Mouse (Mus musculus): ENCODE results near the gene Aqp5. TPM values are rescaled to one million over a fixed set of nuclear protein-coding genes. Genes with fewer than 3 reads are reported as not detected.

The Aqp5 gene
- polyA plus RNA-seq (2017; shearing (Covaris generic)), result not detected

GRCm38 (mm10) chr15:99590429-99591084 is at the start of gene Aqp5:
Gene Aqp5, plus strand, starts transcription at chr15:99590782.

DNA sequence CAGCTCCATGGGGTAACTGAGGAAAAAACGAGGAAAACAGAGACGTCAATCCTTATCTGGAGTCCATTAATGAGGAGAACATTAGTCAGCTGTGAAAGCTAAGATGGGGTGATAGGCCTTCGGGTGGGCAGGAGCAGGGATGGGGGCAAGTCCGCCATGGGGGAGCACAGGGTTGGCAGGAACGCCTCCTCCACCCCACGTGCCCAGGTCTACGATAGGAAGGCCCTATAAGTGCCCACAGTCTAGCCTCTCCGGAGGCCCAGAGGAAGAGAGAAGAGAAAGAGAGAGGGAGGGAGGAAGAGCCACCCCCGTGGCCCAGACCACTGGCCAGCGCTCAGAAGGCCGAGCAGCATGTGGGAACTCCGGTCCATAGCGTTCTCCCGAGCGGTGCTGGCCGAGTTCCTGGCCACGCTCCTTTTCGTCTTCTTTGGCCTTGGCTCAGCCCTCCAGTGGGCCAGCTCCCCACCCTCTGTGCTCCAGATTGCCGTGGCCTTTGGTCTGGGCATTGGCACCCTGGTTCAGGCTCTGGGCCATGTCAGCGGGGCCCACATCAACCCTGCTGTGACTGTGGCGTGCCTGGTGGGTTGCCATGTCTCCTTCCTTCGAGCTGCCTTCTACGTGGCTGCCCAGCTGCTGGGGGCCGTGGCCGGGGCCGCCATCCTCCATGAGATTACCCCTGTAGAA is 11.6 kb upstream of the Aqp5 start, which contains the start of gene Aqp2:
TSS of gene Aqp2 (plus strand) at position 254 of the 684 bp plus-strand sequence.

GRCm38 (mm10) chr15:99600986-99601822 is 10.6 kb downstream of the Aqp5 start, which contains the start of gene Aqp6:
Gene Aqp6, plus strand, starts transcription at chr15:99601400.

Other genes starting within 250 kb of the Aqp5 start
- gene Fmnl3, start 220.3 kb upstream of the Aqp5 start, polyA plus RNA-seq (2017; shearing (Covaris generic)), result 10 to 100 TPM; 44.2 to 45.5 TPM
- 100 to 1,000 TPM; 146 to 237 TPM for gene Tmbim6, start 197.9 kb upstream of the Aqp5 start, polyA plus RNA-seq (2017; shearing (Covaris generic))
- 10 to 100 TPM in 1 of 2 experiments, 1 to 10 TPM in 1; 8.0 to 12.3 TPM for gene Nckap5l, start 133.0 kb upstream of the Aqp5 start, polyA plus RNA-seq (2017; shearing (Covaris generic))
- 10 to 100 TPM; 20.4 to 22.9 TPM for gene Bcdin3d, start 116.1 kb upstream of the Aqp5 start, polyA plus RNA-seq (2017; shearing (Covaris generic))
- gene Faim2, start 62.6 kb upstream of the Aqp5 start, polyA plus RNA-seq (2017; shearing (Covaris generic)), result under 1 TPM; 0.01 to 0.20 TPM
- not detected for gene Aqp2, start 11.7 kb upstream of the Aqp5 start, polyA plus RNA-seq (2017; shearing (Covaris generic))
- gene Aqp6, start 10.6 kb downstream of the Aqp5 start, polyA plus RNA-seq (2017; shearing (Covaris generic)), result not detected
- 10 to 100 TPM; 59.3 to 62.7 TPM for gene Racgap1, start 60.9 kb downstream of the Aqp5 start, polyA plus RNA-seq (2017; shearing (Covaris generic))
- under 1 TPM; 0.07 to 0.63 TPM for gene Asic1, start 79.6 kb downstream of the Aqp5 start, polyA plus RNA-seq (2017; shearing (Covaris generic))
- 10 to 100 TPM; 31.0 to 40.1 TPM for gene Smarcd1, start 111.3 kb downstream of the Aqp5 start, polyA plus RNA-seq (2017; shearing (Covaris generic))
- gene Gm17349, start 114.7 kb downstream of the Aqp5 start, polyA plus RNA-seq (2017; shearing (Covaris generic)), result not detected
- gene Gpd1, start 126.7 kb downstream of the Aqp5 start, polyA plus RNA-seq (2017; shearing (Covaris generic)), result under 1 TPM; 0.14 to 0.36 TPM
- 100 to 1,000 TPM; 133 to 166 TPM for gene Cox14, start 134.8 kb downstream of the Aqp5 start, polyA plus RNA-seq (2017; shearing (Covaris generic))
- 10 to 100 TPM; 86.7 to 92.1 TPM for gene Cers5, start 182.1 kb downstream of the Aqp5 start, polyA plus RNA-seq (2017; shearing (Covaris generic))